Mouse (Mus musculus): ENCODE results near the gene Nin. TPM values are rescaled to one million over a fixed set of nuclear protein-coding genes. Genes with fewer than 3 reads are reported as not detected.
A peak's percentile ranks its signal among the peaks of the same experiment; 100 is the strongest.

Gene Nin
- 10.0 and 11.1 TPM in 2 replicates for polyA plus RNA-seq (2014; fragmentation: Nextera tagmentation; extraction: Ambion mirVana)

- no peaks in the 10 kb centered on the region for H3K36me3 ChIP-seq (ENCODE audit: control insufficient read depth, insufficient read depth, low read length)
- ATAC-seq (ENCODE audit: low FRiP score) (no peak), DNase-seq (ENCODE audit: low spot score, missing footprints) (no peak)
- H3K9me3 ChIP-seq (ENCODE audit: control insufficient read depth, low read length) = no peaks in the 10 kb centered on the region
- 50% methylated on average over 11 of the region's 11 CpGs for WGBS
- no peak within 1 kb of the TSS for H3K4me2 ChIP-seq
- no peak within 1 kb of the TSS for H3K4me3 ChIP-seq (ENCODE audit: low read depth, low read length)
- H3K27ac ChIP-seq (ENCODE audit: low read depth, low read length) = no peak within 1 kb of the TSS
- peaks cover 14% of the 10 kb centered on the region for H3K4me1 ChIP-seq (ENCODE audit: control insufficient read depth, insufficient read depth, low read length)
- peaks cover 24% of the 10 kb centered on the region for H3K27me3 ChIP-seq (ENCODE audit: control insufficient read depth, insufficient read depth, low read length)
- no peak within 1 kb of the TSS for H3K9ac ChIP-seq (ENCODE audit: low read length)
Observed at GRCm38 (mm10) chr12:70113351-70113750, at the start of gene Nin. Gene Nin, minus strand, starts transcription at chr12:70113717.

DNA sequence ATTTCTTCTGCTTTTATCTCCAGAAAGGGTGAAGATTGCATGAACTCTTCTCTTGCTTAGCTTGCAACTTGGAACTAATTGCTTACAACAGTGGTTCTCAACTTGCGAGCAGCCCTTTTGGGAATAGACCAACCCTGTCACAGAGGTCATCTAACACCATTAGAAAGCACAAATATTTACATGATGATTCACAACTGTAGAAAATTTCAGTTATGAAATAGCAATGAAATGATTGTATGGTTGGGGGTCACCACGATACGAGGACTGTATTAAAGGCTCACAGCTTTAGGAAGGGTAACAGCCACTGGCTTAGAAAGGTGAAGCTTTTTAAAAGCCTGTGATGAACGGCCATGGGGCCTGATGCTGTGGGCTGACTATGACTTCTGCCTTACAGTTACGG, 47.5 kb upstream of the Nin start:
- DNase-seq (ENCODE audit: low spot score, missing footprints) (peak; percentile 75), ATAC-seq (ENCODE audit: low FRiP score) (no peak)
- H3K27ac ChIP-seq (ENCODE audit: low read depth, low read length) = no peak overlapping the region
- no peak overlapping the region for H3K4me3 ChIP-seq (ENCODE audit: low read depth, low read length)
- no peaks in the 10 kb centered on the region for H3K36me3 ChIP-seq (ENCODE audit: control insufficient read depth, insufficient read depth, low read length)
- H3K9me3 ChIP-seq (ENCODE audit: control insufficient read depth, low read length) = no peaks in the 10 kb centered on the region
- no peaks in the 10 kb centered on the region for H3K4me1 ChIP-seq (ENCODE audit: control insufficient read depth, insufficient read depth, low read length)
- no peak overlapping the region for H3K4me2 ChIP-seq
- H3K27me3 ChIP-seq (ENCODE audit: control insufficient read depth, insufficient read depth, low read length) = no peaks in the 10 kb centered on the region
- WGBS = 89% methylated on average over 5 of the region's 5 CpGs
- no peak overlapping the region for H3K9ac ChIP-seq (ENCODE audit: low read length)

DNA sequence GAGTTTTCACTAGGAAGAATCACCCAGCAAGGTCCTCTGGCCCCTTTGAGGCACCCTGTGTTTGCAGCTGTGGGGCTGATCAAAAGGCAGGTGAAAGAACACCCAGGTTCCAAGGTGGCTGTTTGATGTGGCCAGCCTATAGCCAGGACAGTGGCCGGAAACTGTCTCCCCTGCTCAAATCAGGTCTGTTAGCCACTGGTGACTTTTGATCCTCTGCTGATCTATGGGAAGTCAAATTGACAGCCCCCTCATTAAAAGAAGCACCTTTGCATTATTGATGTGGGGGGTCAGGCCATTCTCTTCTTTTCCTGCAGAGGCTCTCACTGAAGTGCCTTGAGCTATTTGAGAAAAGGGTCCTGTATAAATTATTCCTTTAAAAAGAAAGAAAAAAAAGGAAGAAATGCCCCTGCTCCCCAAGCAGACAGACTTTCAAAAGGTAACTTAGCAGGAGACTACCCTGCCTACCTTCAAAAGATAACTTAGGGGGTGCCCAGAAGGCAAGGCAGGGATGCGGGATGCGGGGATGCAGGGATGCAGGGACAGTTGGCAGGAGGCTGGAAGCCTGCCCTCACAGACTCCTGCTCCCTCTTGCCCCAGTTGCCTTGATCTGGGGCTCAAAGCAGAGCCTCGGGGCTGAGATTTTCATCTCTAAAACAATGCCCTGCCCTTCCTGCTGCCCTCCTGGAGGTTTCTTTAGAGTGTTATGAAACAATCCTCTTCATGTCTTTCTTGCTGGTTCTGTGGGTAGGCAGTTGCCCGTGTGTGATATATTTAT, 44.0 kb upstream of the Nin start:
- H3K4me2 ChIP-seq = no peak overlapping the region
- H3K4me1 ChIP-seq (ENCODE audit: control insufficient read depth, insufficient read depth, low read length) = no peaks in the 10 kb centered on the region
- H3K4me3 ChIP-seq (ENCODE audit: low read depth, low read length) = no peak overlapping the region
- ATAC-seq (ENCODE audit: low FRiP score) = no peak
- H3K27me3 ChIP-seq (ENCODE audit: control insufficient read depth, insufficient read depth, low read length) = no peaks in the 10 kb centered on the region
- H3K9ac ChIP-seq (ENCODE audit: low read length) = no peak overlapping the region
- 54% methylated on average over 5 of the region's 5 CpGs for WGBS
- no peaks in the 10 kb centered on the region for H3K9me3 ChIP-seq (ENCODE audit: control insufficient read depth, low read length)
- no peak overlapping the region for H3K27ac ChIP-seq (ENCODE audit: low read depth, low read length)
- peak; percentile 64 for DNase-seq (ENCODE audit: low spot score, missing footprints)
- H3K36me3 ChIP-seq (ENCODE audit: control insufficient read depth, insufficient read depth, low read length) = no peaks in the 10 kb centered on the region

DNA sequence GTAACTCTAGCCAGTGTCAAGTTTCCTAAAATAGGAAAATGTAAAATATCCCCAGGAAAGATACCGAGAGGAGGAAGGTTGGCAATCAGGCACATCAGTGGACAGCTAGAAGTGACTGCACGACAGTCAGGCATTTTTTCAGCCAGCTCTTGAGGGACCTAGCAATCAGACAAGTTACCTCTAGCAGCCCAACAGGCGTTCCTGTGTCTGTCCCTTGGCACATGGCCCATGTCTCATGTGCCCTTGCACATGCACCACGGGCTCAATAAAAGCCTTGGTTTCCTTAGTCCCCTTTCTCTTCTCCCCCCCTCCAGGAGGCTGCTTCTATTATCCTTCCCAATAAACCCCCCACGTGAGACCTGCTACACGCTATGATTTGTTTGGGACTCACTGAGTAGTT, 42.7 kb upstream of the Nin start:
- Histone ChIP-seq H3K9me3 (ENCODE audit: control insufficient read depth, low read length) (no peaks in the 10 kb centered on the region), H3K27ac (ENCODE audit: low read depth, low read length) (no peak overlapping the region), H3K4me3 (ENCODE audit: low read depth, low read length) (no peak overlapping the region), H3K9ac (ENCODE audit: low read length) (no peak overlapping the region), H3K27me3 (ENCODE audit: control insufficient read depth, insufficient read depth, low read length) (no peaks in the 10 kb centered on the region), H3K4me2 (no peak overlapping the region), H3K4me1 (ENCODE audit: control insufficient read depth, insufficient read depth, low read length) (no peaks in the 10 kb centered on the region), H3K36me3 (ENCODE audit: control insufficient read depth, insufficient read depth, low read length) (no peaks in the 10 kb centered on the region)
- DNase-seq (ENCODE audit: low spot score, missing footprints) (peak; percentile 69), ATAC-seq (ENCODE audit: low FRiP score) (no peak)
- WGBS = 80% methylated on average over 6 of the region's 6 CpGs

DNA sequence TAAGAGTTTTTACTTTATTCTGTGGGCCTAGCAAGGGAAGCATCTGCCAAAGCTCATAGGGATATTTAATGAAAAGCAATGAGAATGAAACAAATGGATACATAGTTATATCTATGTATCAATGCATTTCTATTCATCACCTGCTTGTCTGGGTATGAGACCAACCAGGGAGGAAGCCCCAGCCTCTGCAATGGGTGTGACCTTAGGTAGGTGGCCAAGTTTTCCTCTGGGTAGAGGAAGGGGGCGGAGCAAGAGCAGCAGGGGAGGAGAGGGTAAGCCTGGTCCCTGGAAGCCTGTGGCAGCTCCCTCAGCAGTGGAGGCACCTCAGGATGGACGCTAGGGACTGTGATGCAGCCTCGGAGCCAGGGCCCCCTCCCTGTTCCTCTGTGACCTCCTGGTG, 40.3 kb upstream of the Nin start, which contains the start of gene Abhd12b:
Abhd12b (plus strand) TSS at position 301 of the 400 bp plus-strand sequence.
- DNase-seq (ENCODE audit: low spot score, missing footprints) (no peak), ATAC-seq (ENCODE audit: low FRiP score) (no peak)
- Histone ChIP-seq H3K9ac (ENCODE audit: low read length) (no peak within 1 kb of the TSS), H3K4me1 (ENCODE audit: control insufficient read depth, insufficient read depth, low read length) (peaks cover 3% of the 10 kb centered on the region; the same call in 1 of the 2 replicates), H3K9me3 (ENCODE audit: control insufficient read depth, low read length) (no peaks in the 10 kb centered on the region), H3K27ac (ENCODE audit: low read depth, low read length) (no peak within 1 kb of the TSS), H3K4me3 (ENCODE audit: low read depth, low read length) (no peak within 1 kb of the TSS), H3K4me2 (no peak within 1 kb of the TSS), H3K36me3 (ENCODE audit: control insufficient read depth, insufficient read depth, low read length) (no peaks in the 10 kb centered on the region), H3K27me3 (ENCODE audit: control insufficient read depth, insufficient read depth, low read length) (no peaks in the 10 kb centered on the region)
- 66% methylated on average over 3 of the region's 3 CpGs for WGBS

- peak overlapping the region; percentile 10; the same call in 1 of the 2 replicates for H3K4me3 ChIP-seq (ENCODE audit: low read depth, low read length)
- 16% methylated on average over 11 of the region's 11 CpGs for WGBS
Observed at GRCm38 (mm10) chr12:70148631-70149265, 35.2 kb upstream of the Nin start.

DNA sequence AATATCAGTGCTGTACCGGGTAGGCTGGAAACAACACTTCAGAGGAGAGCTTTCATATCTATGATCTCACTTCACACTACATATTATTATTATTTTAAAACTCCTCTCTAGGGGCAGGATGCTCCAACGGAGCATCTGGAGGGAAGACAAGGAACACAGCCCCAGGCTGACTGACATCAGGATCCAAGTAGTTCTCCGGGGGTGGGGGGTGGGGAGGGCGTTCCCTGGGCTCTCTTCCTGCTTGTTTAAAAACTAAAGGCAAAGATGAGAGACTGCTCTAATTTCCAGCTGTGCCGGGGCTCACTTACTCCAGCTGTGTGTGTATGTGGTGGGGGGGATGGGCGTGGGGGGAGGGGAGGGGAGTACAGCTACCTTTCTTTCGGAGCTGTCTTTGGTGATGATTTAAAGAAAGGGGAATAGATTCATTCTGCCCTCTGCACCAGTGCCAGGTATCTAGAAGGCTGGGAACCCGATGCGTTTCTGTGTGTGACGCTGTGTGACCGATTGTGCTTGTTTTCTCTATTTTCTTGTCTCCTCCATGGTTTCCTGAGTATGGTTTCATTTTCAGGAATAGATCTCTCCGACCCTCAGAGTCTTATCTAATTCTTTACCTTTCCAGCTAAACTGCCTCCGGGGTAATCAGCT, 34.6 kb upstream of the Nin start:
- H3K36me3 ChIP-seq (ENCODE audit: control insufficient read depth, insufficient read depth, low read length) = no peaks in the 10 kb centered on the region
- 0 out of 2 replicates have a peak overlapping the region, but pooled peaks have one; percentile 30 for H3K9ac ChIP-seq (ENCODE audit: low read length)
- DNase-seq (ENCODE audit: low spot score, missing footprints) = no peak
- no peaks in the 10 kb centered on the region for H3K27me3 ChIP-seq (ENCODE audit: control insufficient read depth, insufficient read depth, low read length)
- no peak overlapping the region for H3K27ac ChIP-seq (ENCODE audit: low read depth, low read length)
- no peaks in the 10 kb centered on the region for H3K9me3 ChIP-seq (ENCODE audit: control insufficient read depth, low read length)
- H3K4me1 ChIP-seq (ENCODE audit: control insufficient read depth, insufficient read depth, low read length) = peaks cover 8% of the 10 kb centered on the region
- H3K4me3 ChIP-seq (ENCODE audit: low read depth, low read length) = peak overlapping the region; percentile 10; the same call in 1 of the 2 replicates
- 8% methylated on average over 13 of the region's 13 CpGs for WGBS
- ATAC-seq (ENCODE audit: low FRiP score) = peak; percentile 12; the same call in 1 of the 2 replicates
- peak overlapping the region; percentile 30 for H3K4me2 ChIP-seq

More at GRCm38 (mm10) chr12:70148631-70149265, 35.2 kb upstream of the Nin start:
- Histone ChIP-seq H3K9ac (ENCODE audit: low read length) (no peak overlapping the region), H3K36me3 (ENCODE audit: control insufficient read depth, insufficient read depth, low read length) (no peaks in the 10 kb centered on the region), H3K4me1 (ENCODE audit: control insufficient read depth, insufficient read depth, low read length) (peaks cover 8% of the 10 kb centered on the region), H3K27me3 (ENCODE audit: control insufficient read depth, insufficient read depth, low read length) (no peaks in the 10 kb centered on the region), H3K4me2 (peak overlapping the region; percentile 30; the same call in 1 of the 2 replicates), H3K27ac (ENCODE audit: low read depth, low read length) (no peak overlapping the region), H3K9me3 (ENCODE audit: control insufficient read depth, low read length) (no peaks in the 10 kb centered on the region)
- no peak for DNase-seq (ENCODE audit: low spot score, missing footprints)
- ATAC-seq (ENCODE audit: low FRiP score) = no peak

DNA sequence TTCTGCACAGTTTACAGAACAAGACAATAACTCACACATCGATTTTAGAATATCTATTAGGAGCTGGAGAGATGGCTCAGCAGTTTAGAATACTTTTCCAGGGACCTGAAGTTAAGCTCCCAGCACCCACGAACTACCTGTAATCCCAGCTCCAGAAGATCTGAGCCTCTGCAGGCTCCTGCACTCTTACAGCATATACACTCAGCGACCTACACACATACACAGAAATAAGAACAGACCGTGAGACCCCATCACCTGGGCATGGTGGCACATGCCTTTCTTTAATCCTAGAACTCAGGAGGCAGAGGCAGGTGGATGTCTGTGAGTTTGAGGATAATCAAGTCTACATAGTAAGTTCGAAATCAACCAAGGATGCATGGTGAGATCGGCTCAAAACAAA, 32.1 kb upstream of the Nin start:
- H3K4me1 ChIP-seq (ENCODE audit: control insufficient read depth, insufficient read depth, low read length) = peaks cover 8% of the 10 kb centered on the region
- H3K4me3 ChIP-seq (ENCODE audit: low read depth, low read length) = no peak overlapping the region
- H3K36me3 ChIP-seq (ENCODE audit: control insufficient read depth, insufficient read depth, low read length) = no peaks in the 10 kb centered on the region
- H3K9me3 ChIP-seq (ENCODE audit: control insufficient read depth, low read length) = no peaks in the 10 kb centered on the region
- DNase-seq (ENCODE audit: low spot score, missing footprints) (no peak), ATAC-seq (ENCODE audit: low FRiP score) (no peak)
- WGBS = 90% methylated on average over 6 of the region's 6 CpGs
- no peak overlapping the region for H3K9ac ChIP-seq (ENCODE audit: low read length)
- H3K27me3 ChIP-seq (ENCODE audit: control insufficient read depth, insufficient read depth, low read length) = no peaks in the 10 kb centered on the region
- H3K4me2 ChIP-seq = no peak overlapping the region
- no peak overlapping the region for H3K27ac ChIP-seq (ENCODE audit: low read depth, low read length)

Measured in midbrain, embryonic 11.5 days (tissue).